In the genomic region with DNA sequence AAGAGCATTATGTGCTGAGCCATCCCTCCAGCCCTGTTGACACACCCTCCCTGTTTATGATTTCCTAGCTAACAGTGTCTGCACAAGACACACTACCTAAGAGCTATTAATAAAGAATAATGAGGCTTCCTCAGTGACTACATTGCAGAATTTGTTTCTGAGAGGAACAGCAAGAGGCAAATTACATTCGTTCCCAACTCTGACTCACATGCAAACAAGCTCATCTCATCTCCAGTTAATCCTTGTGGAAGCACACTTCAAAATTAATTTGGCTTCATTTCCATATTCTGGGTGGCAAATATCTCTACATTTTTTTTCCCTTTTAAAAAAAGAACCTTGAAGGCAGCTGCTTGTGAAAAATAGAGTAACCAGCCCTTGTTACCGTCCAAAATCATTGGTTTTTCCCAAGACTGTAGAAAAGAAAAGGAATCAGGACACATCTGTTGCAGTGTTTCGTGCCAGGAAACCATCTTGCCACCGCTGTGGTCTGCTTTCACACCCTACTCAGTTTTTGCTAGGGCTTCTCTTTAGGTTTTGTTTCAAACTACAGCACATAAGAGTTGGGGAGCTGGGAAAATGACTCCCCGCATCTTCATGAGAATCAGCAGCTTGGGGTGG, we compare ENCODE assay signal across 16 mouse cellular contexts.
A peak's percentile ranks its signal among the peaks of the same experiment; 100 is the strongest.
DNase-seq lines count a peak whose midpoint lies in the region; ATAC-seq and TF ChIP-seq lines count a peak whose summit lies in the region.
"Had no signal": no experiment of that assay in that cellular context is flagged by ENCODE, and none has a peak within 500 bp of the region (broad histone marks: within the 10 kb centered on the region; RNA-seq: fewer than 3 reads in every experiment).

No protein-coding gene starts in this region.

- H3K27me3 ChIP-seq in hindbrain, postnatal 0 days (ENCODE audit: insufficient read depth, low read length): no peaks in the 10 kb centered on the region
- H3K27me3 ChIP-seq in hindbrain, embryonic 12.5 days: no peaks in the 10 kb centered on the region
- H3K27me3 ChIP-seq: limb, embryonic 12.5 days; lung, embryonic 15.5 days; midbrain, embryonic 15.5 days; Patski had no signal

- no peak for TF ChIP-seq CTCF in hindbrain, postnatal 0 days (IDR thresholded peaks at IDR 0.05; ENCODE audit: low read depth)

- no peak overlapping the region for H3K4me3 ChIP-seq in hindbrain, postnatal 0 days (ENCODE audit: low read length)
- H3K4me3 ChIP-seq in hindbrain, embryonic 12.5 days: no peak overlapping the region
- H3K4me3 ChIP-seq: limb, embryonic 12.5 days; lung, embryonic 15.5 days; midbrain, embryonic 15.5 days had no signal

- no peak overlapping the region for H3K4me2 ChIP-seq in hindbrain, postnatal 0 days (ENCODE audit: low read depth, low read length)
- H3K4me2 ChIP-seq in hindbrain, embryonic 12.5 days (replicated peaks): no peak overlapping the region
- H3K4me2 ChIP-seq: limb, embryonic 12.5 days; lung, embryonic 15.5 days; midbrain, embryonic 15.5 days had no signal

- WGBS in hindbrain, postnatal 0 days: 73% methylated on average over 5 of the region's 5 CpGs
- WGBS in hindbrain, embryonic 12.5 days: 94% methylated on average over 5 of the region's 5 CpGs

- H3K4me1 ChIP-seq in hindbrain, postnatal 0 days (ENCODE audit: insufficient read depth, low read length): no peaks in the 10 kb centered on the region
- H3K4me1 ChIP-seq in hindbrain, embryonic 12.5 days: no peaks in the 10 kb centered on the region
- H3K4me1 ChIP-seq: limb, embryonic 12.5 days; midbrain, embryonic 15.5 days had no signal

- H3K9ac ChIP-seq in hindbrain, postnatal 0 days (replicated peaks; ENCODE audit: low read length): no peak overlapping the region
- H3K9ac ChIP-seq in hindbrain, embryonic 12.5 days: no peak overlapping the region
- H3K9ac ChIP-seq: limb, embryonic 12.5 days; lung, embryonic 15.5 days; midbrain, embryonic 15.5 days had no signal

- peak; percentile 56; the same call in 1 of the 2 replicates for ATAC-seq in hindbrain, postnatal 0 days
- no peak for ATAC-seq in hindbrain, embryonic 12.5 days (ENCODE audit: low FRiP score)
- ATAC-seq: midbrain, embryonic 15.5 days; Patski had no signal

- H3K27ac ChIP-seq in hindbrain, postnatal 0 days: peak overlapping the region; percentile 54; the same call in 1 of the 2 replicates
- no peak overlapping the region for H3K27ac ChIP-seq in hindbrain, embryonic 12.5 days
- H3K27ac ChIP-seq: limb, embryonic 12.5 days; lung, embryonic 15.5 days; midbrain, embryonic 15.5 days had no signal

- peak; percentile 52 for DNase-seq in hindbrain, postnatal 0 days (ENCODE audit: low spot score)
- DNase-seq in cerebellum, postnatal 10 days: peak; percentile 81 to 83
- DNase-seq in layer of hippocampus, adult 8-10 months (ENCODE audit: low spot score in 2 of 2): peak; percentile 65 to 76
- peak; percentile 77 to 84 for DNase-seq in right cerebral cortex, postnatal 10 days (ENCODE audit: low spot score in 2 of 2)
- no peak for DNase-seq in lung, postnatal 10 days
- no peak for DNase-seq in embryo, embryonic 10 days (ENCODE audit: low spot score)
- DNase-seq in kidney, postnatal 36 days: no peak
- DNase-seq: adrenal gland, postnatal 10 days; embryo, embryonic 11 days; heart, postnatal 36 days; thymus, postnatal 36 days had no signal

- H3K36me3 ChIP-seq in hindbrain, postnatal 0 days (ENCODE audit: insufficient read depth, low read length): peaks cover 5% of the 10 kb centered on the region; the same call in 1 of the 2 replicates
- H3K36me3 ChIP-seq in hindbrain, embryonic 12.5 days: peaks cover 39% of the 10 kb centered on the region

- no peaks in the 10 kb centered on the region for H3K9me3 ChIP-seq in hindbrain, postnatal 0 days (ENCODE audit: low read length)
- H3K9me3 ChIP-seq in hindbrain, embryonic 12.5 days (replicated peaks): no peaks in the 10 kb centered on the region
- H3K9me3 ChIP-seq: lung, embryonic 15.5 days; midbrain, embryonic 15.5 days had no signal

Comparison
In these comparisons a context has a peak if more than half of its experiments do, and no peak if none do; other contexts are left out.
1. DNase-seq: peak in hindbrain, postnatal 0 days (single experiment), cerebellum, postnatal 10 days (2 of 2), layer of hippocampus, adult 8-10 months (2 of 2) and right cerebral cortex, postnatal 10 days (2 of 2); none in lung, postnatal 10 days (single experiment), embryo, embryonic 10 days (single experiment) and kidney, postnatal 36 days (0 of 2).